Mouse (Mus musculus) stomach, embryonic 16.5 days (tissue): ENCODE measurements at regions not wholly inside any gene's neighbourhood (a gene's known extent, or its start where the extent isn't known, plus 50 kb on each side); places are given as distances from the start of the nearest gene placed in this dataset.

Experiments
- ATAC-seq: fragments of 200-750 bp; cut with Nextera tagmentation; 2 replicates; pipeline ENCODE4 v1.8.0; 2017; ENCODE audit warnings: moderate number of reproducible peaks, moderate TSS enrichment; ENCODE audit not compliant: insufficient read depth, low FRiP score
- H3K27ac ChIP-seq: fragments of 300-500 bp; sonication (generic); 2 replicates; pipeline ENCODE4 v1.5.1; 2014; ENCODE audit warnings: low read length
- H3K27me3 ChIP-seq: fragments of 300-500 bp; sonication (generic); 2 replicates; pipeline ENCODE4 v1.6.1; 2014; ENCODE audit warnings: low read length, control low read depth, mixed read lengths; ENCODE audit not compliant: control insufficient read depth, insufficient read depth
- H3K36me3 ChIP-seq: fragments of 300-500 bp; sonication (generic); 2 replicates; pipeline ENCODE4 v1.6.1; 2014; ENCODE audit warnings: low read length; ENCODE audit not compliant: control insufficient read depth, insufficient read depth
- H3K4me1 ChIP-seq: fragments of 300-500 bp; sonication (generic); 2 replicates; pipeline ENCODE4 v1.6.1; 2014; ENCODE audit warnings: low read length, control low read depth, mixed read lengths; ENCODE audit not compliant: control insufficient read depth, insufficient read depth
- H3K4me2 ChIP-seq: fragments of 300-500 bp; sonication (generic); 2 replicates; pipeline ENCODE4 v1.6.1; 2014; ENCODE audit warnings: low read depth, low read length, mixed read lengths
- H3K4me3 ChIP-seq: fragments of 300-500 bp; sonication (generic); replicated peaks from 2 replicates; pipeline ENCODE4 v1.5.1; 2014; ENCODE audit warnings: mild to moderate bottlenecking, low read length
- H3K9ac ChIP-seq: fragments of 300-500 bp; sonication (generic); 2 replicates; pipeline ENCODE4 v1.6.1; 2014; ENCODE audit warnings: low read length
- H3K9me3 ChIP-seq: fragments of 300-500 bp; sonication (generic); replicated peaks from 2 replicates; pipeline ENCODE4 v1.6.1; 2016; ENCODE audit warnings: low read length, control low read depth; ENCODE audit not compliant: control insufficient read depth
- WGBS: fragments of 180-500 bp; shearing (Covaris S2); extraction: QIAGEN DNeasy Blood & Tissue Kit; methylation state at CpG from one replicate; pipeline ENCODE4 v1.1.7; 2014; 5-methylcytosine and 5-hydroxymethylcytosine counted together

DNA sequence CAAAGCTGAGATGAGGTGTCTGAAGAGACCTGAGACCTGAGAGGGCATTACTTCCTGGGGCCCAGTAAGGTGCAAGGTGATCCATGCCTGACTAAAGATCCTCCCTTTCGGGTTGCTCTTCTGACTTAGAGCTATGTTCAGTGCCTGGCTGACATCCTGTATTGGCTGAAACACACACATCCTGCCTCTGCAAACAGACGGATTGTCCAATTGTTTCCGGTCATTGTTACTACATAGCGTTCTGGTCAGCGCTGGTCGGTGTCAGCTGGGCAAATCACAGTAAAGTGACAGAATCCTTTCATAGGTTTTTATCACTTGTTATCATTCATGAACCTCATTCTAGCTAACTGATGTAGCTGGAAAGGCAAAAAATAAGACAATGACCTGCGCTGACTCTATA, 109.7 kb downstream of the Axin2 start:
- Histone ChIP-seq H3K9me3 (no peaks in the 10 kb centered on the region), H3K4me1 (no peaks in the 10 kb centered on the region), H3K9ac (no peak overlapping the region), H3K27me3 (no peaks in the 10 kb centered on the region), H3K4me3 (no peak overlapping the region), H3K36me3 (no peaks in the 10 kb centered on the region), H3K4me2 (no peak overlapping the region), H3K27ac (no peak overlapping the region)
- WGBS: 57% methylated on average over 7 of the region's 7 CpGs
- no peak for ATAC-seq

DNA sequence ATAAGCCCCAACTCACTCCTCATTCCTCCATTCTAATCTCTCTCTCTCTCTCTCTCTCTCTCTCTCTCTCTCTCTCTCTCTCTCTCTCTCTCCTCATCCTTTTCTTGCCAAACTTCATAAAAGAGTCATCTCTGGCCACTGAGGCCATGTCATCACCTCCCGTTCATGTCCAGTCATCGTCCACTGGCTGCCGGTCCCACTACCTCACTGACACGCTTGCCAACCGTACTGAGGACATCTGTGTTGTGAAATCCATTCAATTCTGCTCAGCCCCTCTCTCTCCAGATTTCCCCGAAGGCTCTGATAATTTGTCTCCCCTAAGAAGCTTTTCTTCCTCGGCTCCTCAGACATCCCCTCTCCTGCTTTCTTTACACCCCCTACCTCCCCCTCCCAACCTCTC, 94.7 kb downstream of the Axin2 start:
- Histone ChIP-seq H3K36me3 (no peaks in the 10 kb centered on the region), H3K4me3 (no peak overlapping the region), H3K27me3 (no peaks in the 10 kb centered on the region), H3K4me1 (no peaks in the 10 kb centered on the region), H3K27ac (no peak overlapping the region), H3K9me3 (no peaks in the 10 kb centered on the region), H3K4me2 (no peak overlapping the region), H3K9ac (no peak overlapping the region)
- WGBS: 63% methylated on average over 7 of the region's 7 CpGs
- ATAC-seq: no peak

DNA sequence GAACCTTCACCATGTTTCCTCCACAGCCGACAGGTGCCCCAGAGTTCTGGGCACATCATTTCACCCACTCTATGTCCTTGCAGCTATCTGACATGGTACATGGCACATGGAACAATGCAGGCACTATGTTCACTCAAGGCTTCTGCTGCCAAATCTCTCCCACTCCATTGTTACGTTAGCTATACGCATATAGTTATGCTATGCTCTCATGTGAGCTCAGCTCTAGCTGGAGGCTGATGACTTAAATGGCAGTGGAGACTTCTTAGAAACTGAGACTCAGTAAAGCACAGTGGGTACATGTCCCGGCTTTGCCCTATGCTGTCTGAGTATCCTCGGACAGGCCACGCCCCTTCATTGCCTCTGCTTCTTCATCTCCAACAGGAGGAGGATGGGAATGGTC, 91.0 kb downstream of the Axin2 start:
- Histone ChIP-seq H3K4me1 (no peaks in the 10 kb centered on the region), H3K27ac (no peak overlapping the region), H3K9me3 (no peaks in the 10 kb centered on the region), H3K9ac (no peak overlapping the region), H3K4me3 (no peak overlapping the region), H3K27me3 (no peaks in the 10 kb centered on the region), H3K4me2 (no peak overlapping the region), H3K36me3 (no peaks in the 10 kb centered on the region)
- ATAC-seq: no peak
- WGBS: 90% methylated on average over 6 of the region's 6 CpGs

DNA sequence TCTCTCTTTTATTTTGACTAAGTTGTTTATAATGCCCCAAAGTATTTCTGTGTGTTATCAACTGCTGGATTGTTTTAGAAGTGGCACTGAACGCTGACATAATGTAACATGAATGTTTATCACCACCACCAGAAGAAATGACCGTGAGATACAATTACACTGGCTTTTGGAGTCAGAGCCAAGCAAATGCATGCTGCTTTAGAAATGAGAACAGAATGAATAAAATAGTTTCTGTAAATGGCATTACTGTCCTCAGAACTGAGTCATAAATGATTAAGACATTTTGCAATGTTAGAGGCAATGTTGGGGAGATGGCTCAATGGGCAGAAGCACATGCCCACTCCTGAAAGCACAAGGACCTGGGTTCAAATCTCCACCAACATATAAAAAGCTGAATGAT, 88.7 kb downstream of the Axin2 start:
- no peaks in the 10 kb centered on the region for H3K9me3 ChIP-seq
- H3K27ac ChIP-seq: no peak overlapping the region
- no peak overlapping the region for H3K4me2 ChIP-seq
- no peak overlapping the region for H3K4me3 ChIP-seq
- no peaks in the 10 kb centered on the region for H3K4me1 ChIP-seq
- no peaks in the 10 kb centered on the region for H3K27me3 ChIP-seq
- ATAC-seq: no peak
- no peaks in the 10 kb centered on the region for H3K36me3 ChIP-seq
- 48% methylated on average over 2 of the region's 2 CpGs for WGBS
- H3K9ac ChIP-seq: no peak overlapping the region

DNA sequence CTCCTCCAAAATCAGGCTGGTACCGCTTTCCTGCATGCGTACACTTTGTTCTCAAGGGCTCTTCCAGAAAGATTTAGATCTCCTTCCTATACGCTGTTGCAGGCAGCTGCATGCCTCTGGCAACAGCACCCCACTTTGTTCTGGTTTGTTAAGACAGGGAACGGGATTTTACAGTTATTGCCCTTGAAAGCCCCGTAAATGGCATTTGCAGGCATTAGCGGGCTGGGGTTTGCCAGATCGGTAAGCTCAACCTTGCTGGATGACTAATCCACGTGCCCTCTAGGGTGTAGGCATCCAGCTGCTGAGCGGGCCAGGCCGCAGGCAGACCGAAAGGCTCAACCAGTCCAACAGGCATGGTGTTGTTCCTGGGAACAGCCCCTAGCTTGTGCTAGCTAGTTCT, 85.5 kb downstream of the Axin2 start:
- Histone ChIP-seq H3K4me3 (no peak overlapping the region), H3K9ac (no peak overlapping the region), H3K27ac (no peak overlapping the region), H3K4me1 (no peaks in the 10 kb centered on the region), H3K9me3 (peaks cover 5% of the 10 kb centered on the region; the same call in 1 of the 2 replicates), H3K4me2 (no peak overlapping the region), H3K27me3 (no peaks in the 10 kb centered on the region), H3K36me3 (no peaks in the 10 kb centered on the region)
- no peak for ATAC-seq
- WGBS: 92% methylated on average over 11 of the region's 11 CpGs
